ENCODE assay signal across 7 mouse cellular contexts in the genomic region with DNA sequence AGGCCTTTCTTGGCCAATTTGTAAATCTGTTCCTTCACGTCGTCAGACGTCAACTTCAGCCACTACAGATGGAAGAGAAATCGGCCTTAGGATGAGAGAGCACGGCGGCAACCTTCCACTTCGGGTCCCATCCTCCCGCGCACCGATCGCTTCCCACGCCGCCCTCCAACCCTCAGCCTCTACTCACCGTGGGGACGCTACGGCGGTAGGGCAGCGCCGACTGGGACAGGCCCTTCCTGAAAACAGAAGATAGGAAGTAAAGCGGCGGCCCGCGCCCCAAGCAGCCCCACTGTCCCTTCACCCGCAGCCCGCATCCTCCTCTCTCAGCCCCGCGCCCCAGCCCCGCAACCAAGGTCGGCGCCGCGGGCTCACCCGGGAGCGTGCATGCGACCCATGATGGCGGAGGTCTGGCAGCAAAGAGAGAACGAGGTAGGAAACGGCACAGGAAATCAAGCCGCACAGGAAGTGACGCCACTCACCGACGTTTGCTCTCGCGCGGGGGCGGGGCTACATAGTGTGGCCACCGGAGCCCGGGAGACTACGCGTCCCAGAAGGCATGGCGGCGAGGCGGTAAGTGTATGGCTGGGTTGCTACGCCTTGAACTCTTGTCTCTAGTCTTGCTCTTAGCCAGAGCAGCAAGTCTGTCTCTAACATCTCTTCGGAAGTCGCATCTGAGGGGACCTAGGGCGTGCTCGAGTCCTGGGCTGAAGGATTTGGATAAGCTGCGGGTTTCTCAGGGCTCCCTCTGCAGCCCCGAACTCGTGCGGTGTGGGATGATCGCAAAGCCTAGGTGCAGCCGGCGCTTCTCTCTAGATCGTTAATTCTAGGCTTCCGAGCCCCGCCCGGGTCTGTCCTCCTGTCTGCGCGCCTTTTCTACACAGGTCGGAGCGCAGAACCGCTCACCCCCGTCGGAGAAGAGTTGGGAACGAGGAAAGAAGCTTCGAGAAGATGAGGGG. TPM values are rescaled to one million over a fixed set of nuclear protein-coding genes. Genes with fewer than 3 reads are reported as not detected.
DNase-seq lines count a peak whose midpoint lies in the region; ATAC-seq and TF ChIP-seq lines count a peak whose summit lies in the region.

Gene Rps13 (minus strand): TSS at position 483 of the 956 bp plus-strand sequence.

- H3K9me3 ChIP-seq in embryonic facial prominence, embryonic 12.5 days = no peaks in the 10 kb centered on the region
- H3K9me3 ChIP-seq in limb, embryonic 12.5 days = no peaks in the 10 kb centered on the region
- no peaks in the 10 kb centered on the region for H3K9me3 ChIP-seq in midbrain, embryonic 15.5 days

- TF ChIP-seq POLR2A in kidney, adult 2 months (IDR thresholded peaks at IDR 0.05; ENCODE audit: low read depth, low read length) = peak; percentile 60
- peak; percentile 84 for TF ChIP-seq POLR2A in spleen, adult 2 months (IDR thresholded peaks at IDR 0.05; ENCODE audit: low read depth, low read length)

- H3K36me3 ChIP-seq in embryonic facial prominence, embryonic 12.5 days = peaks cover 33% of the 10 kb centered on the region
- peaks cover 4% of the 10 kb centered on the region for H3K36me3 ChIP-seq in kidney, adult 2 months (ENCODE audit: control insufficient read depth, insufficient read depth, low read length)
- peaks cover 40% of the 10 kb centered on the region for H3K36me3 ChIP-seq in limb, embryonic 12.5 days
- H3K36me3 ChIP-seq in midbrain, embryonic 15.5 days (replicated peaks) = peaks cover 27% of the 10 kb centered on the region
- H3K36me3 ChIP-seq in spleen, adult 2 months (ENCODE audit: control insufficient read depth, insufficient read depth, low read length) = peaks cover 21% of the 10 kb centered on the region

- H3K27ac ChIP-seq in embryonic facial prominence, embryonic 12.5 days = peak within 1 kb of the TSS; percentile 84
- H3K27ac ChIP-seq in kidney, adult 2 months (ENCODE audit: insufficient read depth, low read depth, low read length) = peak within 1 kb of the TSS; percentile 66
- peak within 1 kb of the TSS; percentile 84 for H3K27ac ChIP-seq in limb, embryonic 12.5 days
- H3K27ac ChIP-seq in midbrain, embryonic 15.5 days = peak within 1 kb of the TSS; percentile 92
- H3K27ac ChIP-seq in spleen, adult 2 months (ENCODE audit: insufficient read depth, low read length) = peak within 1 kb of the TSS; percentile 86

- peak; percentile 97 for ATAC-seq in embryonic facial prominence, embryonic 12.5 days (ENCODE audit: insufficient number of reproducible peaks, insufficient read depth, low FRiP score, low TSS enrichment)
- ATAC-seq in limb, embryonic 12.5 days (ENCODE audit: insufficient number of reproducible peaks, insufficient read depth, low FRiP score, low TSS enrichment, low read depth) = peak; percentile 97
- peak; percentile 100 for ATAC-seq in midbrain, embryonic 15.5 days (replicated peaks)

- WGBS in embryonic facial prominence, embryonic 12.5 days = under 1% methylated on average over 78 of the region's 78 CpGs
- WGBS in kidney, adult 2 months = under 1% methylated on average over 78 of the region's 78 CpGs
- WGBS in limb, embryonic 12.5 days = under 1% methylated on average over 78 of the region's 78 CpGs
- under 1% methylated on average over 78 of the region's 78 CpGs for WGBS in midbrain, embryonic 15.5 days
- under 1% methylated on average over 78 of the region's 78 CpGs for WGBS in spleen, adult 2 months

- H3K4me3 ChIP-seq in embryonic facial prominence, embryonic 12.5 days = peak within 1 kb of the TSS; percentile 84
- peak within 1 kb of the TSS; percentile 56 for H3K4me3 ChIP-seq in kidney, adult 2 months (ENCODE audit: insufficient read depth, low read depth, low read length)
- peak within 1 kb of the TSS; percentile 84 for H3K4me3 ChIP-seq in limb, embryonic 12.5 days (replicated peaks)
- H3K4me3 ChIP-seq in midbrain, embryonic 15.5 days = peak within 1 kb of the TSS; percentile 96
- peak within 1 kb of the TSS; percentile 91 for H3K4me3 ChIP-seq in spleen, adult 2 months (ENCODE audit: extremely low read depth, insufficient read depth, insufficient read length)

- H3K27me3 ChIP-seq in embryonic facial prominence, embryonic 12.5 days = no peaks in the 10 kb centered on the region
- no peaks in the 10 kb centered on the region for H3K27me3 ChIP-seq in kidney, adult 2 months (replicated peaks; ENCODE audit: control insufficient read depth, insufficient read depth, low read length)
- no peaks in the 10 kb centered on the region for H3K27me3 ChIP-seq in limb, embryonic 12.5 days
- no peaks in the 10 kb centered on the region for H3K27me3 ChIP-seq in midbrain, embryonic 15.5 days (replicated peaks)
- H3K27me3 ChIP-seq in spleen, adult 2 months (ENCODE audit: control insufficient read depth, insufficient read depth, low read length) = no peaks in the 10 kb centered on the region

- peak within 1 kb of the TSS; percentile 89 for H3K9ac ChIP-seq in embryonic facial prominence, embryonic 12.5 days
- peak within 1 kb of the TSS; percentile 92 for H3K9ac ChIP-seq in limb, embryonic 12.5 days (replicated peaks)
- H3K9ac ChIP-seq in midbrain, embryonic 15.5 days = peak within 1 kb of the TSS; percentile 97

- DNase-seq in adrenal gland, postnatal 25 days = peak; percentile 97
- DNase-seq in heart, adult 18-20 months = peak; percentile 98
- DNase-seq in kidney, adult 2 months = peak; percentile 98
- DNase-seq in spleen, adult 2 months (ENCODE audit: low read depth in 1 of 2, low spot score in 2 of 2) = peak; percentile 89 to 96

- peaks cover 7% of the 10 kb centered on the region; the same call in 1 of the 2 replicates for H3K4me1 ChIP-seq in embryonic facial prominence, embryonic 12.5 days
- H3K4me1 ChIP-seq in kidney, adult 2 months (ENCODE audit: control insufficient read depth, insufficient read depth, low read length) = peaks cover 9% of the 10 kb centered on the region; the same call in 1 of the 2 replicates
- peaks cover 8% of the 10 kb centered on the region for H3K4me1 ChIP-seq in limb, embryonic 12.5 days (replicated peaks)
- peaks cover 28% of the 10 kb centered on the region for H3K4me1 ChIP-seq in midbrain, embryonic 15.5 days
- peaks cover 2% of the 10 kb centered on the region; the same call in 1 of the 2 replicates for H3K4me1 ChIP-seq in spleen, adult 2 months (ENCODE audit: control insufficient read depth, insufficient read depth, insufficient read length)

- H3K4me2 ChIP-seq in embryonic facial prominence, embryonic 12.5 days (replicated peaks) = peak within 1 kb of the TSS; percentile 61
- peak within 1 kb of the TSS; percentile 62 for H3K4me2 ChIP-seq in limb, embryonic 12.5 days
- H3K4me2 ChIP-seq in midbrain, embryonic 15.5 days = peak within 1 kb of the TSS; percentile 67

- TF ChIP-seq CTCF in kidney, adult 2 months (conservative IDR thresholded peaks at IDR 0.05; ENCODE audit: insufficient read depth, insufficient read length, low read depth, low read length) = no peak
- no peak for TF ChIP-seq CTCF in spleen, adult 2 months (IDR thresholded peaks at IDR 0.05; ENCODE audit: extremely low read depth, insufficient read depth, insufficient read length, insufficient replicate concordance)

RNA-seq across cellular contexts. Expression of gene Rps13, which starts in this region (rescaled TPM):
- 351 and 444 TPM in 2 replicates for total RNA-seq in adrenal gland, postnatal 25 days (2021)
- 745 and 844 TPM in 2 replicates for polyA plus RNA-seq in embryonic facial prominence, embryonic 12.5 days (2016; fragmentation: Nextera tagmentation; extraction: Ambion mirVana)
- total RNA-seq in heart, adult 18-20 months (2021) = 100 to 1,000 TPM; 410 to 411 TPM
- 145 and 243 TPM in 2 replicates for polyA plus RNA-seq in kidney, adult 2 months (2012; rRNA removed)
- 859 and 893 TPM in 2 replicates for polyA plus RNA-seq in limb, embryonic 12.5 days (2016; fragmentation: Nextera tagmentation; extraction: Ambion mirVana)
- 472 and 477 TPM in 2 replicates for polyA plus RNA-seq in midbrain, embryonic 15.5 days (2015; fragmentation: Nextera tagmentation; extraction: Ambion mirVana)
- polyA plus RNA-seq in spleen, adult 2 months (2012; rRNA removed) = 73.6 and 160 TPM in 2 replicates

Comparison
In these comparisons a context has a peak if more than half of its experiments do, and no peak if none do; other contexts are left out.
1. Peak in every context shown above with its lines: DNase-seq, ATAC-seq, H3K4me3 ChIP-seq and H3K27ac ChIP-seq.